Mouse (Mus musculus) kidney, embryonic 14.5 days (tissue): ENCODE measurements at regions not wholly inside any gene's neighbourhood (a gene's known extent, or its start where the extent isn't known, plus 50 kb on each side); places are given as distances from the start of the nearest gene placed in this dataset.

Experiments
- ATAC-seq: fragments of 200-750 bp; cut with Nextera tagmentation; 2 replicates; pipeline ENCODE4 v1.8.0; 2017; ENCODE audit warnings: moderate number of reproducible peaks, mild to moderate bottlenecking, moderate TSS enrichment, moderate library complexity; ENCODE audit not compliant: low FRiP score, low TSS enrichment
- H3K27ac ChIP-seq: fragments of 300-500 bp; sonication (generic); 2 replicates; pipeline ENCODE4 v1.5.1; 2014; ENCODE audit warnings: low read depth, mild to moderate bottlenecking, low read length, moderate library complexity, mixed read lengths
- H3K27me3 ChIP-seq: fragments of 300-500 bp; sonication (generic); 2 replicates; pipeline ENCODE4 v1.6.1; 2014; ENCODE audit warnings: mild to moderate bottlenecking, low read length; ENCODE audit not compliant: control insufficient read depth, insufficient read depth
- H3K36me3 ChIP-seq: fragments of 300-500 bp; sonication (generic); 2 replicates; pipeline ENCODE4 v1.6.1; 2014; ENCODE audit warnings: low read length, mixed read lengths; ENCODE audit not compliant: control insufficient read depth, insufficient read depth
- H3K4me1 ChIP-seq: fragments of 300-500 bp; sonication (generic); 2 replicates; pipeline ENCODE4 v1.6.1; 2014; ENCODE audit warnings: low read length, mixed read lengths; ENCODE audit not compliant: control insufficient read depth, insufficient read depth
- H3K4me2 ChIP-seq: fragments of 300-500 bp; sonication (generic); replicated peaks from 2 replicates; pipeline ENCODE4 v1.6.1; 2014; ENCODE audit warnings: low read depth, mild to moderate bottlenecking, low read length
- H3K4me3 ChIP-seq: fragments of 300-500 bp; sonication (generic); 2 replicates; pipeline ENCODE4 v1.5.1; 2014; ENCODE audit warnings: mild to moderate bottlenecking, low read length
- H3K9ac ChIP-seq: fragments of 300-500 bp; sonication (generic); 2 replicates; pipeline ENCODE4 v1.6.1; 2014; ENCODE audit warnings: low read depth, mild to moderate bottlenecking, low read length, moderate library complexity
- H3K9me3 ChIP-seq: fragments of 300-500 bp; sonication (generic); 2 replicates; pipeline ENCODE4 v1.6.1; 2016; ENCODE audit warnings: low read length; ENCODE audit not compliant: control insufficient read depth
- WGBS: fragments of 180-500 bp; shearing (Covaris S2); extraction: QIAGEN DNeasy Blood & Tissue Kit; methylation state at CpG from one replicate; pipeline ENCODE4 v1.1.7; 2014; 5-methylcytosine and 5-hydroxymethylcytosine counted together

DNA sequence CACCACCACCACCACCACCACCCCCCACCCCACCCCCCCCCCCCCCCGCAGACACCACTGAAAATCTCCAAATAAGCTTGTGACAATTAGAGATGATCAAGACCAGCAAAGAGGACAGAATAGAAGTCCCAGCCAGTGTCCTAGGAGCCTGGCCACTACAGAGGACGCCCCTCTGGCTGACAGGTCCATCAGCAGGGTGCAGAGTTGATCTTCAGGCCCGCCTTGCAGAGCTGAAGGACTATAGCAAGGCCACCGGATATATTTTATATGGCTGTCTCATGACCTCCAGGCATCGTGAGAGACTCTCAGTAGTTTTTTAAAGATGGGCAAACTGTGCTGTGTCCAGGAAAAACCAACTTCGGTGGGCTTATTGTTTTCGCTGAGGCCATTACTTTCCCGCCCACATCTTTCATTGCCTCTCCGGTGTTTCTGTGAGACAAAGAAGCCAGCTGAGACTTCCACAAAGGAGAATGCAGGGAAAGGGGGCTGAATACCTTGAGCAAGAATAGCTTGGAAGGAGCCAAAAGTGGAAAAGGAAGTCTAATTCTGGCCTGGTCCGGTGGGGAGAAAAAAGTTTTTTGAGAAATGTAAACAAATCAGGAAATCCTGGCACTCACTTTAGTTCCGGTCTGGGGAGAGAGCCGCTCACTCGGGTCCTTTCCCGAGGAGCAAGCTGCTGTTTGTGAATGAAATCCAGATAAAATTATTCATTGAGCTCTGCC is 69.7 kb upstream of the Prep start:
- peak; percentile 61; the same call in 1 of the 2 replicates for ATAC-seq
- H3K9ac ChIP-seq: peak overlapping the region; percentile 34
- no peaks in the 10 kb centered on the region for H3K27me3 ChIP-seq
- H3K4me3 ChIP-seq: peak overlapping the region; percentile 22; the same call in 1 of the 2 replicates
- no peaks in the 10 kb centered on the region; the same call in 1 of the 2 replicates for H3K4me1 ChIP-seq
- no peaks in the 10 kb centered on the region for H3K36me3 ChIP-seq
- H3K27ac ChIP-seq: no peak overlapping the region
- H3K9me3 ChIP-seq: no peaks in the 10 kb centered on the region
- H3K4me2 ChIP-seq: peak overlapping the region; percentile 45
- 9% methylated on average over 14 of the region's 14 CpGs for WGBS

DNA sequence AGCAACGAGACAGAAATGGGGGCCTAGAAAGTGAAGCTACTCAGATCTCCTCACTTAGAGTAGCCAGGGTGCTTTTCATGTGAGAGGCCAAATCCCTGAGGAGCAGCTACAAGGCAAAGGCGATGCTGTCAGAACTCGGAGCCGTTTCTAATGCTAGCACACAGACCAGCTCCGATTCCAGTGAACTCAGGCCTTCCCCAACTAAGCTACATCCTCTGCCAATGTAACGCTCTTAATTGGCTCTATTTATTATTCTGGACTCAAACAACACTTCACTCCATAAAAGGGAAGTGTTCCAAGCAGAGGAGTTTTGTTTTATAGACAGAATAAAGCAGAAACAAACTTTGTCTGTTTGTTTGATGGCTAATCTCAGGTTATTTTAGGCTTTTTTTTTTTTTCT is 71.2 kb upstream of the Prep start:
- Histone ChIP-seq H3K27ac (no peak overlapping the region), H3K9me3 (no peaks in the 10 kb centered on the region), H3K4me2 (no peak overlapping the region), H3K9ac (no peak overlapping the region), H3K27me3 (no peaks in the 10 kb centered on the region), H3K4me3 (no peak overlapping the region), H3K4me1 (no peaks in the 10 kb centered on the region; the same call in 1 of the 2 replicates), H3K36me3 (no peaks in the 10 kb centered on the region)
- 78% methylated on average over 6 of the region's 6 CpGs for WGBS
- ATAC-seq: no peak

DNA sequence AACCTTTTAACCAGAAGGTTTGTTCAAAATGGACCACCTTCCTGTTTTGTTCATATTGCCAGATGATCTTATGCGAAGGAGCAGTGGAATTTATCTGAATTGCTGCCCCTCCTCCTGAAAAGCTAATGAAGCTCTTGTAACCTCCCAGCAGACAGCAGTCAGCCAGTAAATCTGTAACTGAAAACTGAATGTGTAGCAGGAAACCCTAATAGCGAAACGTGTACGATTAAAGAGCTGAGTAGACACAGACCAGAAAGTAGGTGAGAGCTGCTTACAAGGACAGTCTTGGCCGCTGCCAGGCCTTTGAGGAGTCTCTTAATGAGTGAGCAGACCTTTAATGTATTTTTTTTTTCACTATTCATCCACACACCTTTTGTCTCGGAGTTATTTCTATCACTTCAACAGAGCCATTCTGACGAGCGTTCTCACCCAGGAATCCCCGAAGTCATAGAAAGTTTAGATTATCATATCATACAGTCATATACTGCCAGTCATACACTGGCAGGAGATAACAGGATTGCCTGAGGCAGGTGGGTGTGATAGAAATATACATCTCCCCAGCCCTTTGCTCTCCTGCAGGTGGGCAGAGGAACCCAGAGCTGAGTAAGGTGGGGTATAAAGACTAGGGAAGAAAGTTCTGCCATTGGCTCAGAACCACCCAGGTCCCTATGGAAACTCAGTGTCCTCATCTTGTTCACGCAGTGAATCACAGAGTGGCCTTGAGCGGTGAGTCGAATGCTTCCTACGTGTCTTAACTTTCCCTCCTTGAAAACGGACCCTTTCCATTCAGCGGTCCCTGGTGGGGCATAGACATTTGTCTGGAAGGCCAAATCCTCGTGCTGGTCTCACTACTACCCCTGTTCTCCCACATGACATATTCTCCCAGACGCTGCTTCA is 72.4 kb upstream of the Prep start:
- no peak for ATAC-seq
- H3K4me2 ChIP-seq: no peak overlapping the region
- 70% methylated on average over 17 of the region's 17 CpGs for WGBS
- no peaks in the 10 kb centered on the region for H3K27me3 ChIP-seq
- no peak overlapping the region for H3K9ac ChIP-seq
- H3K4me1 ChIP-seq: no peaks in the 10 kb centered on the region
- H3K27ac ChIP-seq: no peak overlapping the region
- H3K36me3 ChIP-seq: no peaks in the 10 kb centered on the region
- no peaks in the 10 kb centered on the region for H3K9me3 ChIP-seq
- H3K4me3 ChIP-seq: no peak overlapping the region

DNA sequence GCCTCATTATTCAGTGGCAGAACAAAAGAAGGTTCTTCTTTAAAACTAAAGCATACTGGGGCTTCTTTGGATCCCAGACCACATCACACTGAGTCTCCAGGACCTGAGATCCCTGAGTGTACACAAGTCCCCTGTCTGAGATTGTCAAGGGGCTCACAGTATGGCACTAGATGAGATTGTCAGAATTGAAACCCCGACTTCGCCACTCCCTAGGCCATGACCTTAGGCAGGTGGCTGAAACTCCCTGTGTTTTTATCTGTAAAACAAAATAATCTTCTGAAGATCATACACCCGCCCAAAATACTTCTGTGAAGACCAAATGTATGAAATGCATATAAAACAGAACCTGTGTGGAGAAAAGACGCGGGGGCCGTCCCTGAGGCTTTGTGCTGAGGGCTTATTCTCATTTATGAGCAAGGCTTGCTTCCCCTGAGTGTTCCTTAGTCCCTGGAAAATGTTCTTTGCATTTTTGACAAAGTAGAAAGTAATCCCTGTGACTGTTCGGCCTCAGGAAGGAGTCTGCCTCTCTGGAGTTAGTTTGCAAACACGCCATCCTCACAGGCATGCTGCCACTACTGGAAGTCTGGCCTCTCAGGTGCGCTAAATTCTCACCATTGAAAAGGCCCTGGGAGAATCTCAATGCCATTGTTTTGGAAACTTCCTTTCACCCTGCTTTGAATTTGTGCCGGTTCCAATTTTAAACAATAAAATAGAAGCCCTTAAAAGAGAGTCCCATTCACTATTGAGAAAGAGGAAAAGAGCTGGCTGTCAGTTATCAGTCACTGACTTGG is 73.3 kb upstream of the Prep start:
- 77% methylated on average over 10 of the region's 10 CpGs for WGBS
- H3K27ac ChIP-seq: no peak overlapping the region
- H3K9ac ChIP-seq: no peak overlapping the region
- no peak overlapping the region for H3K4me3 ChIP-seq
- H3K4me2 ChIP-seq: no peak overlapping the region
- H3K9me3 ChIP-seq: no peaks in the 10 kb centered on the region
- no peaks in the 10 kb centered on the region for H3K36me3 ChIP-seq
- no peaks in the 10 kb centered on the region for H3K4me1 ChIP-seq
- H3K27me3 ChIP-seq: no peaks in the 10 kb centered on the region
- ATAC-seq: no peak

GRCm38 (mm10) chr10:44989539-44989938 is 77.5 kb upstream of the Prep start:
- no peak for ATAC-seq
- H3K36me3 ChIP-seq: no peaks in the 10 kb centered on the region
- H3K27me3 ChIP-seq: no peaks in the 10 kb centered on the region
- H3K4me1 ChIP-seq: no peaks in the 10 kb centered on the region
- H3K9me3 ChIP-seq: no peaks in the 10 kb centered on the region
- WGBS: 82% methylated on average over 6 of the region's 6 CpGs
- no peak overlapping the region for H3K4me3 ChIP-seq
- H3K9ac ChIP-seq: no peak overlapping the region
- H3K27ac ChIP-seq: no peak overlapping the region
- no peak overlapping the region for H3K4me2 ChIP-seq

GRCm38 (mm10) chr10:44988756-44989155 is 78.2 kb upstream of the Prep start:
- ATAC-seq: no peak

GRCm38 (mm10) chr10:44987615-44988014 is 79.4 kb upstream of the Prep start:
- ATAC-seq: no peak
- Histone ChIP-seq H3K36me3 (no peaks in the 10 kb centered on the region), H3K9ac (no peak overlapping the region), H3K27ac (no peak overlapping the region), H3K4me1 (no peaks in the 10 kb centered on the region), H3K4me3 (no peak overlapping the region), H3K27me3 (no peaks in the 10 kb centered on the region), H3K4me2 (no peak overlapping the region), H3K9me3 (no peaks in the 10 kb centered on the region)
- 60% methylated on average over 4 of the region's 4 CpGs for WGBS

More at GRCm38 (mm10) chr10:44988756-44989155, 78.2 kb upstream of the Prep start:
- Histone ChIP-seq H3K4me3 (no peak overlapping the region), H3K9me3 (no peaks in the 10 kb centered on the region), H3K27me3 (no peaks in the 10 kb centered on the region), H3K9ac (no peak overlapping the region), H3K27ac (no peak overlapping the region), H3K36me3 (no peaks in the 10 kb centered on the region), H3K4me1 (no peaks in the 10 kb centered on the region), H3K4me2 (no peak overlapping the region)
- WGBS: 82% methylated on average over 8 of the region's 8 CpGs

- Histone ChIP-seq H3K4me3 (no peak overlapping the region), H3K4me1 (no peaks in the 10 kb centered on the region), H3K9ac (no peak overlapping the region), H3K36me3 (no peaks in the 10 kb centered on the region), H3K9me3 (no peaks in the 10 kb centered on the region; the same call in 1 of the 2 replicates), H3K27ac (no peak overlapping the region), H3K4me2 (no peak overlapping the region), H3K27me3 (no peaks in the 10 kb centered on the region)
- 66% methylated on average over 2 of the region's 2 CpGs for WGBS
- no peak for ATAC-seq
Measured at GRCm38 (mm10) chr10:44981913-44982312, 85.1 kb upstream of the Prep start.
